Mouse (Mus musculus) adipocyte (in vitro differentiated cells): ENCODE data around the gene Bod1l.

ENCODE experiments used
- DNase-seq: peaks from one replicate; pipeline ENCODE4 v3.0.0-alpha.2; 2016; ENCODE audit warnings: low spot score

Gene Bod1l

GRCm38 (mm10) chr5:41844147-41844529 is at the start of gene Bod1l:
Gene Bod1l (minus strand): TSS chr5:41844315.
- peak; percentile 97 for DNase-seq

DNA sequence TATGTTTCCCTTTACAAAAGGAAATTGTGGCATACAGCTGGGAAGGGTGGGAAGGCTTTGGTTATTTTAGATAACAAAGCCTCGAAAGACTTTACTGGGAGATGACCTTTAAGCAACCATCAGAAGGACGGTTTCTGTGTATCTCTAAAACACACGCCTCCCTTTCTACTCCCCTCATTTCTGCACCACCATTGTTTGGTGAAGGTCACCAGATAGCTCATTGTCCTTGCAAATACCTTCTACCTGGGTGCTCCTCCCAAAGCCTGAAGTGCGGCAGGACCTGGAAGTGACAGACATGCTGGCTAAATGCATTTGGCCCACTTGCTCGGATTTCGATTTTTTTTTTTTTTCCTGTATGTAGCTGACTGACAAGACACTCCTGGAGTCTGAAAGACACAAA is 49.2 kb upstream of the Bod1l start:
- DNase-seq = no peak

GRCm38 (mm10) chr5:41890871-41891270 is 46.8 kb upstream of the Bod1l start:
- DNase-seq = no peak

GRCm38 (mm10) chr5:41889245-41889849 is 45.2 kb upstream of the Bod1l start:
- no peak for DNase-seq

- peak; percentile 18 for DNase-seq
Observed at GRCm38 (mm10) chr5:41888834-41889233, 44.7 kb upstream of the Bod1l start.

DNA sequence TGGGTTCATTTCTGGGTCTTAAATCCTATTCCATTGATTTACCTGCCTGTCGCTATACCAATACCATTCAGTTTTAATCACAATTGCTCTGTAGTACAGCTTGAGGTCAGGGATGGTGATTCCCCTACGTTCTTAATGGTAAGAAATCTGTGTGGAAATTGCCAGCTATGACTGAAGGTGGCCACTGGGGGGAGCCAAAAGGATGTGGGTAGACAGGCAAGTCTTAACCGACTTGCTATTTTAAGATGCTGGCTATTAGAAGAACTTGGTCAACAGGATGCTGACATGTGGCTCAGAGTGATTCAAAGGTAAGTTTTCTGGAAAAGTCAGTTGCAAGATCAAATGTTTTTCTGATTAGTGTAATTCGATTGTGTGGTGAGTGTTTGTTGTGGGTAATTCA is 43.6 kb upstream of the Bod1l start:
- DNase-seq = peak; percentile 88

DNA sequence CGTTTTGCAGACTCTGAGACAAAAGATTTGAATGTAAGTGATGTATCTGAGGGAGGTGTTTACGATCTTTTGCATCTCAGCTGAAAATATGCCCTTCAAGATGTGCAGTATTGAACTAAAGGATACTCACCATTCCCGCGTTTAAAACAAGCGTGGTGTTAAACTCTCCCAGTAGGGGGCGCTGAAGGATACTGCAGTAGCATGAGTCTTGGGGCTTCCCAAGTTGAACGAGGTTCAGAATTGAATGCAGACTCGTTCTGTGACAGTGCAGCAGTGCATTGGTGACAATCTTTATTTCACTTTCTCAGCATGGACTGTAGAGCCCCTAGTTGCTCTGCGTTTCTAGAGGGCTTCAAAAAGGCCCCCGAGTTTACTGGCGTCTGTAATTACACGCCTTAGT is 40.4 kb upstream of the Bod1l start:
- peak; percentile 21 for DNase-seq

DNA sequence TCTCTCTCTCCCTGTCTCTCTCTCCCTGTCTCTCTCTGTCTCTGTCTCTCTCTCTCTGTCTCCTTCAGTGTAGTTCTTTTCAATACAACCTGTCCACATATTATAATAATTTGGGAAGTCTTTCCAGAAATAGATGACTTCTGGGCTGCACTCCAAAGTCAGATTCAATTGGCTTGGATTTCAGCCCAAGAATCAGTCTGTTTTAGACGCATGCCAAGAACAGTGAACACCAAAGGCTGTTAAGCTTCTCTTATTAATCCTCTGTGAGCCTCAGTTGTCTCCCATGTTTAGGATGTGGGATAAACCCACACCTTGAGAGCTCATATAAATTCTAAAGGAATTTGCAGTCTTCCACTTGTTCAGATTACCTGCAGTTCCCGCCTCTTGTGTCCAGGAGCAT is 27.0 kb upstream of the Bod1l start:
- DNase-seq = peak; percentile 69

GRCm38 (mm10) chr5:41855781-41856180 is 11.7 kb upstream of the Bod1l start:
- DNase-seq = no peak

GRCm38 (mm10) chr5:41845558-41845937 is 1.4 kb upstream of the Bod1l start:
- DNase-seq = no peak

- DNase-seq = peak; percentile 49
Observed at GRCm38 (mm10) chr5:41844820-41845557, 874 bp upstream of the Bod1l start.

DNA sequence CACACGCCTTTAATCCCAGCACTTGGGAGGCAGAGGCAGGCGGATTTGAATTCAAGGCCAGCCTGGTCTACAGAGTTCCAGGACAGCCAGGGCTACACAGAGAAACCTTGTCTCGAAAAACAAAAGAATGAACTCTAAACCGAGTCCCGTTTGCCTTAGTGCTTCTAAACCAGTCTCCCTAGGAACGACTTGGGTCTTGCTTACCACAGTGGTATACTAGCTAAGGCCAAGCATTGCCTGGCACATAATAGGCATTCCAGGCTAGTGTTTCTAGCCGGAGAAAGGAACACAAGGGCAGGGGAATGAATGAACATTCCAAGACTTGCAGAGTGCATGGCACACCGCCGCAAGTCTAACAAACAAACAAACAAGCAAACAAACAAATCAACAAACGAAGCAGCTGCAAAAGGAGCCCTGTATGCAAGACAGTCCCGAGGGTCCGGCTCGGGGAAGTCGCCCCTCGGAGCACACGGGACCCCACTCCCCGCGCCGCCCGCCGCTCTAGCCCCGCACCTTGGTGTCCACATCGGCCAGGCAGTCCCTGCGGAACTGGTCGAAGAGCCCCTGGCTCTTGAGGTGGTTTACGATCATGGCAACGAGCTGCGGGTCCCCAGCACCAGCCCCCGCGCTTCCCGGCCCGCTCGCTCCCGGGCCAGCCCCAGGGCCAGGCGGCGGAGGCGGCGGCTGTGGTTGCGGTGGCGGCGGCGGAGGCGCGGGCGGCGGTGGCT is 532 bp downstream of the Bod1l start:
- peak; percentile 70 for DNase-seq

DNA sequence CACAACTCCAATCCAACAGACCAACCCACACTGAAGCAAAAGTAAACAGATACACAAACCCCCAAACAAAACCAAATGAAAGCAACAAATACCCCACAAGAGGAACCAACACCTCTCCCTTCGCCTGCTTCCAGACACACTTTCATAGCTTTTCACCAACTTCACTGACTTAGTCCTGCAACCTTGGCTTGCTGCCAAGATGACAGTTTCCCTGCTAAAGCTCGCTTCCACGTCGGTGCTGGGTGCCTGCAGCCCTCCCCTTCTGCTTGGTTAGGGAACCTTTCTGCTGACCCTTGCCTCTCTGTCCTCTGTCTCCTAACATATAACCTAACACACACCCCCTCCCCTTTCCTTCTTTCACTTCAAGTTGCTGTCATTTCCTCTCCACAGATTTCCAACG is 1.4 kb downstream of the Bod1l start:
- DNase-seq = peak; percentile 70

- no peak for DNase-seq
Observed at GRCm38 (mm10) chr5:41841735-41842134, 2.4 kb downstream of the Bod1l start.

DNA sequence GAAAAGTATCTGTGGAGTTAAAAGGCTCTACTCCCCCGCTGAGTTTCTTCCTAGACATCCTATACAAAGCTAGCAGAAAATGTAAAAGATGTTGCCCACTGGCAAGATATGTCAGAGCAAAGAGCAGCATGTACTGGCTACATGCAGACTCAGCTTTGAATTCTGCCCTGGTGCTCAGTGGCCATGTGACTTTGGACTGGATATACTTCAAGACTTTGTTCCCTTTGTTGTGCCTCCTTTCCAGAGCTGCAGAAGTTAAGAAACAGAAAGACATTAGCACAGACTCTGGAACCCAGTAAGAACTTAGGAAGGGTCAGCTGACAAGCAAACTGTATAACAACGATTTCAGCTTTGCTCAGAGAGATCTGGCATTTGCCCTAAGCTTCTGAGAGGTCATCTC is 14.0 kb downstream of the Bod1l start:
- no peak for DNase-seq

GRCm38 (mm10) chr5:41821158-41821557 is 23.0 kb downstream of the Bod1l start:
- DNase-seq = no peak

DNA sequence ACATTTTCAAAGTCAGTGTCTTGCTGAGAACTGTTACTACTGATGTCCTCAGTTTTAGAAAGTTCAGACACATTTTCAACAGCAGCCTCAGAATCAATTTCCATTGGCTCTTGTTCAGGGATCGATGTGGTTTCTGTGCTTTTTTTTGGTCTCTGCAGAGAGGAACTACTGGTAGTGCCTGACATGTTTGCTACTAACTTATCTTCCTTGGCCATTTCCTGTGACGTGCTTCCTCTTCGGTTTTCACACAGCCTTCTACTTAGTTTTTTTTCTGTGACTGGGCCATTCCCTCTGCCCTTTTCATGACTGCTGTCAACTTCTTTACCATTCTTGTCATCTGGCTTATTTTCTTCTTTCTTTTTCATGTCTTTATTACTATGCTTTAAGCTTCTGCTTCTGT is 23.6 kb downstream of the Bod1l start:
- DNase-seq = no peak

- no peak for DNase-seq
Observed at GRCm38 (mm10) chr5:41812516-41812915, 31.6 kb downstream of the Bod1l start.

DNA sequence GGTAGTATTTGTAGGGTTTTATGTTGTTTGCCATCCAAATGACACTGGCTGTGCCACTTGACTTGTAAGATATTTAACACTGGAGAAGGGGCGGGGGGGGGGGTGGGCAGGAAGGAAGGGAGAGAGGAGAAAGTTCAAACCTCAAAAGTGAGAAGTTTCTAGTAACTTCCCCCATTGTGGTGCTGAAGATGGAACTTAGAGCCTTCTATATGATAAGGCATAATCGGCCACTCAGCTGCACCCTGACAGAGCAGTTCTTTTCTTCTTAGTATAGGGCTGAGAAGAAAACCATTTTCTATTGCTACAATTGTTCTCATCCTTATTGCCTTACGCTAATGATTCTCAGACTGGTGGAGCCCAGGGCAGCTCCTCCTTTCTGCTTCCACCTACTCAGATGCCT is 32.8 kb downstream of the Bod1l start:
- no peak for DNase-seq

GRCm38 (mm10) chr5:41807383-41807782 is 36.7 kb downstream of the Bod1l start:
- no peak for DNase-seq

- DNase-seq = no peak
Observed at GRCm38 (mm10) chr5:41806176-41806575, 37.9 kb downstream of the Bod1l start.

GRCm38 (mm10) chr5:41805085-41805484 is 39.0 kb downstream of the Bod1l start:
- no peak for DNase-seq

GRCm38 (mm10) chr5:41804643-41805042 is 39.5 kb downstream of the Bod1l start:
- no peak for DNase-seq
